In the genomic region with DNA sequence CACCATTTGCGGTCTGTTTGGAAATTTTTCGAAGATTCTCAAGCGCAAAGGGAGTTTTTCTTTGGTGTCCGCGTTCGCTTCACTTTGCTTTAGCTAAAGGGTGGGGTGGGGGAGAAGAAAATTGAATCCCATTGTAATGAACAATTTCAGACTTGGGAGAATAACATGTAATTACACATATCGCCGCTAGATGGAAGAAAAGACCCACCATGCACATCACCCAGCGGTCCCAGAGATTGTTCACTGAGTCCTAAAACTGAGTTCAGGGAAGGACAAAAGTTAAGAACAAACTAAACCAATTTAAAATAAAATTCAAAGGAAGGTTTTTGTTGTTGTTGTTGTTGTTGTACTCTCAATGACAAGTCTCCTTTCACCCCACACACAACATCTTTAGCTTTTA, we compare ENCODE assay signal across 8 mouse cellular contexts.
A peak's percentile ranks its signal among the peaks of the same experiment; 100 is the strongest.
DNase-seq lines count a peak whose midpoint lies in the region; ATAC-seq and TF ChIP-seq lines count a peak whose summit lies in the region.

No protein-coding gene starts in this region.

- H3K4me3 ChIP-seq in kidney, embryonic 14.5 days (ENCODE audit: low read length), result no peak overlapping the region
- H3K4me3 ChIP-seq in E14TG2a.4 (replicated peaks; ENCODE audit: low read length), result no peak overlapping the region
- no peak overlapping the region for H3K4me3 ChIP-seq in hindbrain, embryonic 14.5 days (replicated peaks; ENCODE audit: low read length)
- no peak overlapping the region for H3K4me3 ChIP-seq in midbrain, postnatal 0 days (ENCODE audit: low read depth, low read length)

- TF ChIP-seq CTCF in E14TG2a.4 (conservative IDR thresholded peaks at IDR 0.05; ENCODE audit: low read length), result peak; percentile 69
- peak; percentile 91 for TF ChIP-seq CTCF in midbrain, postnatal 0 days (IDR thresholded peaks at IDR 0.05)

- no peak overlapping the region for H3K9ac ChIP-seq in kidney, embryonic 14.5 days (ENCODE audit: low read depth, low read length)
- no peak overlapping the region for H3K9ac ChIP-seq in hindbrain, embryonic 14.5 days
- H3K9ac ChIP-seq in midbrain, postnatal 0 days (replicated peaks; ENCODE audit: low read length, poor library complexity, severe bottlenecking), result no peak overlapping the region

- ATAC-seq in kidney, embryonic 14.5 days (ENCODE audit: low FRiP score, low TSS enrichment), result peak; percentile 85; the same call in 1 of the 2 replicates
- ATAC-seq in hindbrain, embryonic 14.5 days (ENCODE audit: low FRiP score), result peak; percentile 74
- peak; percentile 65; the same call in 1 of the 2 replicates for ATAC-seq in midbrain, postnatal 0 days (ENCODE audit: low FRiP score)

- WGBS in kidney, embryonic 14.5 days, result 22% methylated on average over 9 of the region's 9 CpGs
- WGBS in hindbrain, embryonic 14.5 days, result 14% methylated on average over 9 of the region's 9 CpGs
- WGBS in midbrain, postnatal 0 days, result 13% methylated on average over 9 of the region's 9 CpGs

- no peak overlapping the region for H3K27ac ChIP-seq in kidney, embryonic 14.5 days (ENCODE audit: low read depth, low read length)
- no peak overlapping the region for H3K27ac ChIP-seq in hindbrain, embryonic 14.5 days
- H3K27ac ChIP-seq in midbrain, postnatal 0 days (ENCODE audit: low read depth, low read length), result no peak overlapping the region

- no peaks in the 10 kb centered on the region for H3K9me3 ChIP-seq in kidney, embryonic 14.5 days (ENCODE audit: control insufficient read depth, low read length)
- no peaks in the 10 kb centered on the region for H3K9me3 ChIP-seq in E14TG2a.4 (ENCODE audit: low read length)
- no peaks in the 10 kb centered on the region for H3K9me3 ChIP-seq in hindbrain, embryonic 14.5 days (ENCODE audit: control insufficient read depth, low read length)
- H3K9me3 ChIP-seq in midbrain, postnatal 0 days (ENCODE audit: low read length), result no peaks in the 10 kb centered on the region

- no peaks in the 10 kb centered on the region for H3K36me3 ChIP-seq in kidney, embryonic 14.5 days (ENCODE audit: control insufficient read depth, insufficient read depth, low read length)
- no peaks in the 10 kb centered on the region for H3K36me3 ChIP-seq in E14TG2a.4 (ENCODE audit: insufficient read depth, low read length)
- no peaks in the 10 kb centered on the region for H3K36me3 ChIP-seq in hindbrain, embryonic 14.5 days (replicated peaks; ENCODE audit: control insufficient read depth, insufficient read depth)
- H3K36me3 ChIP-seq in midbrain, postnatal 0 days (ENCODE audit: insufficient read depth, low read length), result no peaks in the 10 kb centered on the region

- no peak overlapping the region for H3K4me2 ChIP-seq in kidney, embryonic 14.5 days (replicated peaks; ENCODE audit: low read depth, low read length)
- H3K4me2 ChIP-seq in hindbrain, embryonic 14.5 days (replicated peaks), result no peak overlapping the region
- H3K4me2 ChIP-seq in midbrain, postnatal 0 days (ENCODE audit: low read depth, low read length, poor library complexity, severe bottlenecking), result no peak overlapping the region

- peaks cover 7% of the 10 kb centered on the region for H3K27me3 ChIP-seq in kidney, embryonic 14.5 days (ENCODE audit: control insufficient read depth, insufficient read depth, low read length)
- no peaks in the 10 kb centered on the region for H3K27me3 ChIP-seq in E14TG2a.4 (ENCODE audit: insufficient read depth, low read length)
- H3K27me3 ChIP-seq in hindbrain, embryonic 14.5 days (ENCODE audit: control insufficient read depth, insufficient read depth, low read length), result no peaks in the 10 kb centered on the region
- H3K27me3 ChIP-seq in midbrain, postnatal 0 days (ENCODE audit: insufficient read depth, low read length), result no peaks in the 10 kb centered on the region

- no peaks in the 10 kb centered on the region for H3K4me1 ChIP-seq in kidney, embryonic 14.5 days (ENCODE audit: control insufficient read depth, insufficient read depth, low read length)
- no peaks in the 10 kb centered on the region for H3K4me1 ChIP-seq in E14TG2a.4 (replicated peaks; ENCODE audit: low read depth, low read length)
- no peaks in the 10 kb centered on the region for H3K4me1 ChIP-seq in hindbrain, embryonic 14.5 days (replicated peaks; ENCODE audit: control insufficient read depth, insufficient read depth, low read length)
- no peaks in the 10 kb centered on the region for H3K4me1 ChIP-seq in midbrain, postnatal 0 days (ENCODE audit: insufficient read depth, low read length)

- DNase-seq in kidney, adult 8-10 months, result no peak
- peak; percentile 25 to 57 for DNase-seq in cerebellum, postnatal 14 days
- DNase-seq in hindbrain, embryonic 14.5 days (ENCODE audit: low spot score), result peak; percentile 74
- peak; percentile 72 for DNase-seq in midbrain, postnatal 0 days (ENCODE audit: low spot score)
- DNase-seq in frontal cortex, postnatal 10 days (ENCODE audit: low spot score in 2 of 2), result no peak
- no peak for DNase-seq in adrenal gland, postnatal 25 days

Comparison
In these comparisons a context has a peak if more than half of its experiments do, and no peak if none do; other contexts are left out.
1. DNase-seq: peak in cerebellum, postnatal 14 days (2 of 2), hindbrain, embryonic 14.5 days (single experiment) and midbrain, postnatal 0 days (single experiment); none in kidney, adult 8-10 months (0 of 2), frontal cortex, postnatal 10 days (0 of 2) and adrenal gland, postnatal 25 days (single experiment).
2. Peak in every context shown above with its lines, with median percentiles within 50 percentile points of each other: ATAC-seq.